Mouse (Mus musculus) kidney, postnatal 36 days (tissue): ENCODE data around the gene Zbtb46.

Experiments
- DNase-seq, 2 experiments: peaks; one replicate each; pipeline ENCODE4 v3.0.0; 2021 to 2022; ENCODE audit warnings: mixed read lengths in 2 of 2

Zbtb46 gene

GRCm38 (mm10) chr2:181401497-181401896, 57.7 kb downstream of the Zbtb46 start:
- DNase-seq = no peak

- DNase-seq = no peak
Measured at GRCm38 (mm10) chr2:181397207-181397761, 61.9 kb downstream of the Zbtb46 start.

DNA sequence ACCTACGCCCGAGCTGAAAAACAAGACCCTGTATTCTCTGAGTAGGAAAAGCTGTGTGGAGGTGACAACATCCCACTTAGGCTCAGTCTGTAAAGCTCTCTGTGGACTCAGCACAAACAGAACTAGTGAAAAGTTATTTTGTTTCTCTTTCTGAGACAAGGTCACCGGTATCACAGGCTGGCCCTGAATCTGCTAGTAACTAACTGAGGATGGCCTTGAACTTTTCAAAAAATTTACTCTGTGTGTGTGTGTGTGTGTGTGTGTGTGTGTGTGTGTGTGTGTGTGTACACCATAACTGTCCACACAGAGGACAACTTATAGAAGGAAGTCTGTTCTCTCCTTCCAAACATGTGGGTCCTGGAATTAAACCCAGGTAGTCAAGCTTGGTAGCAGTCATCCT, 65.1 kb downstream of the Zbtb46 start:
- no peak for DNase-seq

GRCm38 (mm10) chr2:181392600-181393213, 66.5 kb downstream of the Zbtb46 start:
- peak; percentile 86 to 95 for DNase-seq

- no peak for DNase-seq
Measured at GRCm38 (mm10) chr2:181391541-181391940, 67.7 kb downstream of the Zbtb46 start.

GRCm38 (mm10) chr2:181391022-181391421, 68.2 kb downstream of the Zbtb46 start:
- no peak for DNase-seq

GRCm38 (mm10) chr2:181390136-181390870, 68.9 kb downstream of the Zbtb46 start:
- DNase-seq = no peak

DNA sequence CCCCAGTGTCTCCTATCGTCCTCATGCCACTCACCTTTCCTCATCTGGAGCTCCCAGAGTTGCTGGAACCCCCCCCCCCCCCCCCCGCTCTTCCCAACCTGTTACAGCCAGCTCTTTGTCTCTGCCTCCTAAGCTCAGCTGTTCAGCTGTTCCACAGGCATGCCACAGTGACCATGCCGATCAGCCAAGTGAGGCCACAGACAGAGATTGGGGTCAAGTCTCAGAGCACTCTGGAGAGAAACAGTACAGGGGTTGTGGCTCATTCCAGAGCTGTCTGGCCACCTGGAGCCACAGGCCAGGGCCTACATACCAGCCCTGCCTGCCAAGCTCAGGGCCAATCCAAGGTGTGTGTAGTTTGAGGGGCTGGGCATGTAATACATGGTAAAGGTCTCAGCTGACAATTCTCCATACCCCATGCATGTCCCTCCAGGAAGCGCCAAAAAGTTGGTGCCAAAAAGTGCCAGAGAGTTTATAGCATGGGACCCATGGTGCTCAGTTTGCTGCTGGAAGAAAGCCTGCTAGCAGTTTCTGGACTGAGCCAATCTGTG, 72.5 kb downstream of the Zbtb46 start:
- no peak for DNase-seq

- DNase-seq = peak in 1 of 2 experiments; percentile 59
Measured at GRCm38 (mm10) chr2:181385885-181386284, 73.3 kb downstream of the Zbtb46 start.

GRCm38 (mm10) chr2:181384919-181385391, 74.3 kb downstream of the Zbtb46 start:
- DNase-seq = peak in 1 of 2 experiments; percentile 30

DNA sequence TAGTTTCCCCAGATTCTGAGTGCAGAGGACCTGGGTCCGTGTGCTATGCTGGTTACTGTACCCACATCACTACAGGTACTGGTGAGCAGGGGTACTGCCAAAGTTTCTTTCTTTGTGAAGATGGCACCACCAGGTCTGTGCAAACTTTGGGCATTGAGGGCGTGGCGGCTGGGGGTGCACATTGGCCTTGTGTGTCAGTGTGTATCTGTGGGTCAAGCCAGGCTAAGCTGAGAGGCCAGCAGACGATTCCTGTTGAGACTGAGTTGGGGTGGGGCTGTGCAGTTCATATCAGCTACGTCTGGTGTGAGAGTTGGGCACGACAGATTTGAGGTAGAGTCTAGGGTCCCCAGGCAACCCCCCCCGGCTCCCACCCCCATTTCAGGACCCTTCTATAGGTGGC, 74.8 kb downstream of the Zbtb46 start:
- no peak for DNase-seq

- no peak for DNase-seq
Measured at GRCm38 (mm10) chr2:181381631-181382306, 77.5 kb downstream of the Zbtb46 start.

- DNase-seq = no peak
Measured at GRCm38 (mm10) chr2:181381107-181381506, 78.1 kb downstream of the Zbtb46 start.

DNA sequence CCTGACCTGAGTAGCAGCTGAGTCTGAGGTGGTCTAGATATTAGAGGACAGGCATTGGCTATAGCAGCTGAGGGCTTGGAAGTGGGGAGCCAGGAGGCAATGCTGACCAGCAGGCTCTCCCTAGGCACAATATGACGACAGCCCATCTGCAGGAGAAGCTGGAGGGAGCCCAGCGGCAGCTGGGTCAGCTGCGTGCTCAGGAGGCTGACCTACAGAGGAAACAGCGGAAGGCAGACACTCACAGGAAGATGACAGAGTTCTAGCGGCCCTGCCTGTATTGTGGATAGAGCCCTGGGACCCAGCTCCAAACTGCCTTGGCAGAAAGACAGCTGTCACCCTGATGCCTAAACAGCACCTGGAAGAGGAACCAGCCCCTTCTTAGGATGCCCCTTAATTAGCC, 79.0 kb downstream of the Zbtb46 start:
- DNase-seq = no peak

DNA sequence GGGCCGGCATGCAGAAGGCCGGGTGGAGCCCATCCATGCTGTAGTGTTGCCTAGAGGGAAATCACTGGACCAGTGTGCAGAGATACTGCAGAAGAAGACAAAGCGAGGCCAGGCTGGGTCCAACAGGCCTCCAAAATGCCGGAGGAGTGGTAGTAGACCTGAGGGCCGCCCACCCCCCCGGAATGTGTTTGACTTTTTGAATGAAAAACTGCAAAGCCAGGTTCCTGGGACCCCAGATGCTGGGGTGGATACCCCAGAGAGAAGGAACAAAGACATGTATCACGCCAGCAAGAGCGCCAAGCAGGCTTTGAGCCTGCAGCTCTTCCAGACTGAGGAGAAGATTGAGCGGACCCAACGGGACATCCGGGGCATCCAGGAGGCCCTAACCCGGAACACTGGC, 79.4 kb downstream of the Zbtb46 start, which contains the start of gene Lime1:
Gene Lime1 (plus strand): TSS at position 301 of the 400 bp plus-strand sequence.
- DNase-seq = no peak

DNA sequence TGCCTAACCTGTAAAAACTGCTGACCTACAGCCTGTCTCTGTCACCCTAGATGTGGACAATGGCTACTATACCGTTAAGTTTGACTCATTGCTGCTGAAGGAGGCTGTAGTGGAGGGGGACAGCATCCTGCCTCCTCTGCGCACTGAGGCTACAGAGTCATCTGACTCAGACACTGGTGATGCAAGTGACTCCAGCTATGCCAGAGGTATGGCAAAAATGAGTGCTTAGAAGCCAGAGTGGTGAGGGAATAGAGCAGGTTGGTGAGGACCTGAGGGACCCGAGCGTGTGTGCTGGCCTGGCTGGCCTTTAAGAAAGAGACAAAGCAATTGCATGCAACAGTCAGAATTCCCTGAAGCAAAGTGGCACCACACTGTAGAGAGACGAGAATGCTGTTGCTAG, 80.5 kb downstream of the Zbtb46 start:
- DNase-seq = no peak

DNA sequence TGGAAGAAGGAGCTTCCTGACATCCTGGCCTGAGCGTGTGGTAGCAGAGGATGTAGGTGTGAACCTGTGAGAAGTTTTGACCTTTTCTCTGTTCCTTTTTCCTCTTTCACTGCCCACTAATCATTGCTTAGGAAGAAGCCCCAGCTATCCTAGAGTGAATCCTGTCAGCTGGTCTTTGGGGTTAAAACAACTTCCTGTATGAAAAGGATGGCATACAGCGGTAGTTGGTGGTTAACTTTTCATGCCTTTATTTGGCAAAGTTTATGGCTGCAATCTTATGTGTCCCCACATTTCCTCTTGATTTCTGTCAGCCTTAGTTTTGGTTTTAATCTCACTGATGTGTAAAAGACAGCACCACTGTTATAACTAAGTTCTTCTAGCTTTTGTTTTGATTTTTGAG, 82.0 kb downstream of the Zbtb46 start:
- DNase-seq = no peak

- no peak for DNase-seq
Measured at GRCm38 (mm10) chr2:181375787-181376186, 83.4 kb downstream of the Zbtb46 start.

DNA sequence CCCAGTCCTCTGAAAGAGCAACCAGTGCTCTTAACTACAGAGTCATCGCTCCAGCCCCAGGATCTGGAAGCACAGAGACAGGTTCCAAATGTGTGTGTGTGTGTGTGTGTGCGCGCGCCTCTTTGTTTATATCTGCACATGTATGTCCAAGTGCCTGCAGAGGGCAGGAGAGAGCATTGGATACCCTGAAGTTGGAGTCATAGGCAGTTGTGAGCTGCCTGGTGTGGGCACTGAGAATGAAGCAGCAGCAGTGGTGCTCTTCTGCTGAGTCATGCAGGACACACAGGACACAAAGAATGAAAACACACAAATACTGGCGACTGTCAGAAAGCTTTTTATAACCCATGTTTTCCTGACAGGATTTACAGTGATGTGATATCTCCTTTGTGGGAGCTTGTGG, 89.2 kb downstream of the Zbtb46 start:
- no peak for DNase-seq

GRCm38 (mm10) chr2:181365655-181366075, 93.6 kb downstream of the Zbtb46 start:
- no peak for DNase-seq

- peak; percentile 92 to 95 for DNase-seq
Measured at GRCm38 (mm10) chr2:181364860-181365596, 94.2 kb downstream of the Zbtb46 start, which contains the start of the genes Zgpat and Arfrp1. Gene Zgpat, plus strand, starts transcription at chr2:181364928. Gene Arfrp1, minus strand, starts transcription at chr2:181365404.

GRCm38 (mm10) chr2:181364487-181364859, 94.8 kb downstream of the Zbtb46 start:
- DNase-seq = no peak
